ENCODE assay signal across 10 mouse cellular contexts in genomic region chr19:43760504-43760903, GRCm38 (mm10). TPM values are rescaled to one million over a fixed set of nuclear protein-coding genes. Genes with fewer than 3 reads are reported as not detected.
DNase-seq lines count a peak whose midpoint lies in the region; ATAC-seq and TF ChIP-seq lines count a peak whose summit lies in the region.
"Had no signal": no experiment of that assay in that cellular context is flagged by ENCODE, and none has a peak within 500 bp of the region (broad histone marks: within the 10 kb centered on the region; RNA-seq: fewer than 3 reads in every experiment).

No protein-coding gene starts in this region.

- in situ Hi-C loops in CH12.LX (cut with MboI; ENCODE audit: low pct_ligation_motif_present, low pct_unique_long_range_greater_than_20kb, low sequenced_read_pairs) = loop anchor here (25.0 kb wide), 1 partner anchor 248 kb away; the partner anchor contains the start of gene Got1

- no peak overlapping the region for H3K4me3 ChIP-seq in hindbrain, embryonic 11.5 days (ENCODE audit: low read depth, low read length)
- H3K4me3 ChIP-seq in hindbrain, embryonic 16.5 days (ENCODE audit: low read length) = no peak overlapping the region
- H3K4me3 ChIP-seq in CH12.LX (replicated peaks in 1 of 3; ENCODE audit: low read depth in 2 of 3, low read length in 2 of 3, poor library complexity in 1 of 3) = no peak overlapping the region
- no peak overlapping the region for H3K4me3 ChIP-seq in lung, postnatal 0 days (ENCODE audit: low read depth, low read length)
- H3K4me3 ChIP-seq: embryonic facial prominence, embryonic 15.5 days had no signal

- no peak for ATAC-seq in hindbrain, embryonic 11.5 days (ENCODE audit: low FRiP score)
- no peak for ATAC-seq in hindbrain, embryonic 16.5 days
- peak; percentile 75 for ATAC-seq in erythroid progenitor cell, adult 5-6 weeks (replicated peaks; ENCODE audit: low FRiP score, poor library complexity, severe bottlenecking)
- no peak for ATAC-seq in lung, postnatal 0 days

- WGBS in hindbrain, embryonic 11.5 days = 24% methylated on average over 6 of the region's 6 CpGs
- WGBS in hindbrain, embryonic 16.5 days = 21% methylated on average over 6 of the region's 6 CpGs
- WGBS in lung, postnatal 0 days = 16% methylated on average over 6 of the region's 6 CpGs

- peak; percentile 58 to 87 for TF ChIP-seq CTCF in CH12.LX (conservative IDR thresholded peaks at IDR 0.05 in 1 of 2, IDR thresholded peaks at IDR 0.05 in 1 of 2; ENCODE audit: low read depth in 2 of 2, low read length in 2 of 2)
- peak; percentile 83 for TF ChIP-seq CTCF in lung, postnatal 0 days (IDR thresholded peaks at IDR 0.05)

- no peaks in the 10 kb centered on the region for H3K79me2 ChIP-seq in CH12.LX (replicated peaks; ENCODE audit: control insufficient read depth, extremely low read depth, insufficient read depth, poor library complexity, severe bottlenecking)

- H3K27ac ChIP-seq in hindbrain, embryonic 11.5 days (ENCODE audit: low read depth, low read length) = no peak overlapping the region
- no peak overlapping the region for H3K27ac ChIP-seq in hindbrain, embryonic 16.5 days (ENCODE audit: low read depth, low read length)
- no peak overlapping the region for H3K27ac ChIP-seq in CH12.LX (ENCODE audit: insufficient read depth, low read depth)
- no peak overlapping the region for H3K27ac ChIP-seq in lung, postnatal 0 days (ENCODE audit: low read length)
- H3K27ac ChIP-seq: embryonic facial prominence, embryonic 15.5 days had no signal

- peak; percentile 89 for DNase-seq in hindbrain, embryonic 11.5 days (ENCODE audit: low spot score)
- DNase-seq in CH12.LX (ENCODE audit: extremely low read depth) = peak; percentile 83
- peak; percentile 88 for DNase-seq in brain, adult 2 months (ENCODE audit: low read depth, low spot score)
- DNase-seq in kidney, postnatal 14 days = peak; percentile 72
- DNase-seq in lung, postnatal 0 days (ENCODE audit: low spot score) = peak; percentile 75
- DNase-seq in spleen, postnatal 10 days (ENCODE audit: low spot score in 2 of 2) = peak; percentile 68 to 91

- no peak overlapping the region for H3K9ac ChIP-seq in hindbrain, embryonic 11.5 days (ENCODE audit: low read depth, low read length)
- H3K9ac ChIP-seq in hindbrain, embryonic 16.5 days (ENCODE audit: low read depth, low read length) = no peak overlapping the region
- no peak overlapping the region for H3K9ac ChIP-seq in CH12.LX (ENCODE audit: insufficient read depth, low read depth)
- H3K9ac ChIP-seq in lung, postnatal 0 days (replicated peaks; ENCODE audit: low read depth) = no peak overlapping the region
- H3K9ac ChIP-seq: embryonic facial prominence, embryonic 15.5 days had no signal

- H3K4me2 ChIP-seq in hindbrain, embryonic 11.5 days (replicated peaks; ENCODE audit: low read depth, low read length) = no peak overlapping the region
- no peak overlapping the region for H3K4me2 ChIP-seq in hindbrain, embryonic 16.5 days (ENCODE audit: low read length)
- H3K4me2 ChIP-seq in CH12.LX (ENCODE audit: insufficient read depth, low read depth, poor library complexity, severe bottlenecking) = no peak overlapping the region
- H3K4me2 ChIP-seq in lung, postnatal 0 days (replicated peaks; ENCODE audit: low read depth, low read length) = no peak overlapping the region
- H3K4me2 ChIP-seq: embryonic facial prominence, embryonic 15.5 days had no signal

- H3K4me1 ChIP-seq in hindbrain, embryonic 11.5 days (replicated peaks; ENCODE audit: control insufficient read depth, insufficient read depth, low read length) = no peaks in the 10 kb centered on the region
- H3K4me1 ChIP-seq in hindbrain, embryonic 16.5 days (ENCODE audit: control insufficient read depth, insufficient read depth, low read depth, low read length) = no peaks in the 10 kb centered on the region
- H3K4me1 ChIP-seq in CH12.LX (ENCODE audit: control insufficient read depth in 1 of 2, insufficient read depth in 2 of 2) = peaks cover 4 to 37% of the 10 kb centered on the region in 2 experiments; a peak in 3 of 4 replicates
- no peaks in the 10 kb centered on the region for H3K4me1 ChIP-seq in lung, postnatal 0 days (ENCODE audit: insufficient read depth, low read depth, low read length)
- H3K4me1 ChIP-seq: embryonic facial prominence, embryonic 15.5 days had no signal

- no peaks in the 10 kb centered on the region for H3K9me3 ChIP-seq in hindbrain, embryonic 11.5 days (ENCODE audit: control insufficient read depth, low read length)
- H3K9me3 ChIP-seq in hindbrain, embryonic 16.5 days (ENCODE audit: control insufficient read depth, low read length) = no peaks in the 10 kb centered on the region
- H3K9me3 ChIP-seq in CH12.LX (replicated peaks; ENCODE audit: low read length) = no peaks in the 10 kb centered on the region
- H3K9me3 ChIP-seq in lung, postnatal 0 days (ENCODE audit: low read length) = no peaks in the 10 kb centered on the region
- H3K9me3 ChIP-seq: embryonic facial prominence, embryonic 15.5 days had no signal

- H3K36me3 ChIP-seq in hindbrain, embryonic 11.5 days (ENCODE audit: control insufficient read depth, insufficient read depth, low read length) = no peaks in the 10 kb centered on the region
- H3K36me3 ChIP-seq in hindbrain, embryonic 16.5 days (ENCODE audit: control insufficient read depth, insufficient read depth, low read length) = no peaks in the 10 kb centered on the region
- H3K36me3 ChIP-seq in CH12.LX (replicated peaks in 1 of 2; ENCODE audit: control insufficient read depth in 1 of 2, insufficient read depth in 1 of 2, low read length in 1 of 2) = peaks cover 3 to 15% of the 10 kb centered on the region in 2 experiments
- H3K36me3 ChIP-seq in lung, postnatal 0 days (ENCODE audit: insufficient read depth, low read length) = no peaks in the 10 kb centered on the region
- H3K36me3 ChIP-seq: embryonic facial prominence, embryonic 15.5 days had no signal

- dilution Hi-C loops in CH12.LX (cut with MboI; ENCODE audit: extremely low pct_ligation_motif_present, extremely low pct_unique_long_range_greater_than_20kb, low sequenced_read_pairs) = no loop called here

- no peak for TF ChIP-seq POLR2A in CH12.LX (IDR thresholded peaks at IDR 0.05; ENCODE audit: low read depth, low read length)

- TF ChIP-seq RAD21 in CH12.LX (IDR thresholded peaks at IDR 0.05; ENCODE audit: low read depth, low read length) = peak; percentile 70

- no peak for TF ChIP-seq EP300 in CH12.LX (IDR thresholded peaks at IDR 0.05; ENCODE audit: low read length)
- TF ChIP-seq EP300 in lung, postnatal 0 days (IDR thresholded peaks at IDR 0.05) = no peak

- H3K27me3 ChIP-seq in hindbrain, embryonic 11.5 days (ENCODE audit: control insufficient read depth, insufficient read depth, low read length) = no peaks in the 10 kb centered on the region
- no peaks in the 10 kb centered on the region for H3K27me3 ChIP-seq in hindbrain, embryonic 16.5 days (replicated peaks; ENCODE audit: control insufficient read depth, insufficient read depth, low read length)
- H3K27me3 ChIP-seq in CH12.LX (replicated peaks) = no peaks in the 10 kb centered on the region
- H3K27me3 ChIP-seq in lung, postnatal 0 days (replicated peaks; ENCODE audit: insufficient read depth, low read length) = no peaks in the 10 kb centered on the region
- H3K27me3 ChIP-seq: embryonic facial prominence, embryonic 15.5 days had no signal

TF ChIP-seq in CH12.LX, 34 proteins besides CTCF, POLR2A, EP300 and RAD21 (continues in another document):
- TF ChIP-seq IRF4 (IDR thresholded peaks at IDR 0.05; ENCODE audit: low read depth, low read length) = no peak
- no peak for TF ChIP-seq NELFE (IDR thresholded peaks at IDR 0.05; ENCODE audit: low read depth, low read length)
- TF ChIP-seq JUN (IDR thresholded peaks at IDR 0.05; ENCODE audit: insufficient read depth, low read depth, low read length) = no peak
- peak; percentile 77 for TF ChIP-seq SMC3 (IDR thresholded peaks at IDR 0.05; ENCODE audit: low read depth, low read length)
- no peak for TF ChIP-seq CHD2 (IDR thresholded peaks at IDR 0.05; ENCODE audit: low read length)
- TF ChIP-seq MXI1 (IDR thresholded peaks at IDR 0.05; ENCODE audit: low read depth, low read length) = no peak
- TF ChIP-seq NRF1 (IDR thresholded peaks at IDR 0.05; ENCODE audit: low read depth, low read length) = no peak
- TF ChIP-seq PAX5 (IDR thresholded peaks at IDR 0.05; ENCODE audit: low read length) = no peak

RNA-seq across cellular contexts. Expression of gene Cox15, which starts 7.7 kb away (rescaled TPM):
- 9.3 and 12.9 TPM in 2 replicates for polyA plus RNA-seq in hindbrain, embryonic 11.5 days (2014; fragmentation: Nextera tagmentation; extraction: Ambion mirVana)
- 11.8 and 13.2 TPM in 2 replicates for polyA plus RNA-seq in hindbrain, embryonic 16.5 days (2015; fragmentation: Nextera tagmentation; extraction: Ambion mirVana)
- total RNA-seq in CH12.LX (2012; rRNA removed) (17.4 and 19.3 TPM in 2 replicates), CH12.LX (2014; rRNA removed) (18.1 and 20.2 TPM in 2 replicates)
- polyA plus RNA-seq in CH12.LX (2012; ENCODE audit: insufficient read length, low read depth) = 24.6 and 26.9 TPM in 2 replicates
- 2.2 and 2.5 TPM in 2 replicates for total RNA-seq in erythroid progenitor cell, adult 5-6 weeks (2015; ENCODE audit: low replicate concordance)
- total RNA-seq in erythroid progenitor cell, adult 5-6 weeks (2017; ENCODE audit: low replicate concordance) = 6.2 and 13.8 TPM in 2 replicates
- polyA plus RNA-seq in lung, postnatal 0 days (2015; fragmentation: Nextera tagmentation; extraction: Ambion mirVana) = 4.5 and 5.7 TPM in 2 replicates

RNA-seq across cellular contexts. Expression of gene Cutc, which starts 7.7 kb away (rescaled TPM):
- 13.9 and 14.5 TPM in 2 replicates for polyA plus RNA-seq in hindbrain, embryonic 11.5 days (2014; fragmentation: Nextera tagmentation; extraction: Ambion mirVana)
- polyA plus RNA-seq in hindbrain, embryonic 16.5 days (2015; fragmentation: Nextera tagmentation; extraction: Ambion mirVana) = 7.3 and 7.7 TPM in 2 replicates
- total RNA-seq in CH12.LX (2012; rRNA removed) = 10.0 and 10.1 TPM in 2 replicates
- 18.2 and 18.5 TPM in 2 replicates for total RNA-seq in CH12.LX (2014; rRNA removed)
- polyA plus RNA-seq in CH12.LX (2012; ENCODE audit: insufficient read length, low read depth) = 22.7 and 29.4 TPM in 2 replicates
- total RNA-seq in erythroid progenitor cell, adult 5-6 weeks (2015; ENCODE audit: low replicate concordance) = 5.0 and 10.8 TPM in 2 replicates
- 1.8 TPM in 1 of 2 replicates, not detected in the other for total RNA-seq in erythroid progenitor cell, adult 5-6 weeks (2017; ENCODE audit: low replicate concordance)
- polyA plus RNA-seq in lung, postnatal 0 days (2015; fragmentation: Nextera tagmentation; extraction: Ambion mirVana) = 14.9 and 17.1 TPM in 2 replicates

RNA-seq across cellular contexts. Expression of gene Abcc2, which starts 21.5 kb away (rescaled TPM):
- polyA plus RNA-seq in hindbrain, embryonic 11.5 days (2014; fragmentation: Nextera tagmentation; extraction: Ambion mirVana) = 0.03 and 0.09 TPM in 2 replicates
- polyA plus RNA-seq in hindbrain, embryonic 16.5 days (2015; fragmentation: Nextera tagmentation; extraction: Ambion mirVana) = 0.04 and 0.12 TPM in 2 replicates
- total RNA-seq in CH12.LX (2012; rRNA removed) = 0.08 TPM in 2 replicates
- total RNA-seq in CH12.LX (2014; rRNA removed) = 0.09 and 0.18 TPM in 2 replicates
- polyA plus RNA-seq in CH12.LX (2012; ENCODE audit: insufficient read length, low read depth) = 0.39 and 0.41 TPM in 2 replicates
- total RNA-seq in erythroid progenitor cell, adult 5-6 weeks (2015; ENCODE audit: low replicate concordance) = 8.3 TPM in 1 of 2 replicates, not detected in the other
- total RNA-seq in erythroid progenitor cell, adult 5-6 weeks (2017; ENCODE audit: low replicate concordance) = 0.26 TPM in 1 of 2 replicates, not detected in the other
- 0.02 TPM in 1 of 2 replicates, not detected in the other for polyA plus RNA-seq in lung, postnatal 0 days (2015; fragmentation: Nextera tagmentation; extraction: Ambion mirVana)
- polyA plus RNA-seq: lung, embryonic 16.5 days had no signal
